Mouse (Mus musculus) monocyte, adult 2 months (primary cell): ENCODE data around the gene Josd2.

ENCODE experiments used
- DNase-seq, 2 experiments: peaks; one replicate each; pipeline ENCODE4 v3.0.0; 2022; ENCODE audit warnings: low spot score in 2 of 2, low read depth in 1 of 2

Josd2 gene

DNA sequence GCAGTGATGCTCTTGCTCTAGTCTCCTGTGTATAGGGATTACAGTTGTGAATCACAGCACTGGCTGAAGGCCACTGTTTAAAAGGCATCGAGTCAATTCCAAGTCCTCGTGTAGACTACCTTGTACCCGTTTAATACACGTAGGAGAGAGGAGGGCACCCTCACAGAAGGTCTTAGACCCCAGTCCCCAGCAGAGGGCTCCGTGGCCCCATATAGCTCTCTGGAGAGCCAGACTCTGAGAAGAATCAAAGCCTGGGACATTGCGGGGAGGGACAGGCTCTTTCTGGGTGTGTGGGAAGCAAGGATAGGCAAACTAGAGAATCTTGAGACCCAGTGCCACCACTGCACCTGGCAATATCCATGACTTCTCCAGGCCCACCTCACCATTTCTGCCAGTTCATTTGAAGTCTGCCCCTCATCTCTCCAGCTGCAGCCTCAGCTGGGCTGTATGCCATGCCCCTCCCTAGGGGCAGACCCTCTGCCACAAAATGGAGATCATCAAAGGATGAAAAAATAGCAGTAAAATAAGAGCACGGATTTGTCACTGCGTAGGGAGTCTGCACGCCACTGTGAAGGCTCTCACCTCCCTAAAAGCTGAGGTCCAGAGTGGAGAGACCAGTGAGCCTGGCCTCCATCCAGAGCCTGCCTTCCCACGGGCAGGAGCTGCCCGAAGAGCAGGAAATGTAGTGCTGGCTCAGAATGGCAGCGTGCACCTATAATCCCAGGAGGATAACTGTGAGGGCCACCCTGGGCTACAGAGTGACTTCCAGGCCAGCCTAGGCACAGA is 21.5 kb upstream of the Josd2 start:
- DNase-seq = no peak

DNA sequence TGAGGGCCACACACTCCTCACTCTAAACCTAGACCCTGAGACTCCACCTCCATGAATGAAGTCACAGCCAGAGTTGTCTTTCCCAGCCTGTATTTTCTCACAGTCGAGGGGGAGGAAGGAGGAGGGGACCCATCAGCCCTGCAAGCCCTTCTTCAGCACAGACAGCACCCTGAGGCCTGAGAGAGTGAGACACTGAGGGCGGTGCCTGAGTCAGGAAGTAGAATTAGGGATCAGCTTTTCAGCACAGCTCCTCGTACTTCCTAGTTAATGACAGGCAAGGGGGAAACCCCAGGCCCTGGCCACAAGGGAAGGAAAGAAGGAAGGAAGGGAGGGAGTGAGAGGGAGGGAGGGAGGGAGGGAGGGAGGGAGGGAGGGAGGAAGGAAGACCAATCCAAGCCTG is 14.5 kb upstream of the Josd2 start:
- DNase-seq = no peak

DNA sequence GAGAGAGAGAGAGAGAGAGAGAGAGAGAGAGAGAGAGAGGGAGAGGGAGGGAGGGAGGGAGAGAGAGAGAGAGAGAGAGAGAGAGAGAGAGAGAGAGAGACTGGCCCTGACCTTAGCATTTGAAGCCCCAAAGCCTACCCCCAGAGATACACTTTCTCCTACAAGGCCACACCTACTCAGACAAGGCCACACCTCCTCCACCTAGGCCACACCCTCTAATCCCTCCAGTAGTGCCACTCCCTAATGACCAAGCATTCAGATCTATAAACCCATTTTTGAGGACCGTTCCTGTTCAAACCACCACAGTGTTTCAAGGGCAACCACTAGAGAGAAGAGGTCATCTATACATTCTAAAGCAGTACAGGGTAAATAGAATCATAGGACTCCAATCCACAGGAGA is 11.5 kb upstream of the Josd2 start:
- no peak for DNase-seq

DNA sequence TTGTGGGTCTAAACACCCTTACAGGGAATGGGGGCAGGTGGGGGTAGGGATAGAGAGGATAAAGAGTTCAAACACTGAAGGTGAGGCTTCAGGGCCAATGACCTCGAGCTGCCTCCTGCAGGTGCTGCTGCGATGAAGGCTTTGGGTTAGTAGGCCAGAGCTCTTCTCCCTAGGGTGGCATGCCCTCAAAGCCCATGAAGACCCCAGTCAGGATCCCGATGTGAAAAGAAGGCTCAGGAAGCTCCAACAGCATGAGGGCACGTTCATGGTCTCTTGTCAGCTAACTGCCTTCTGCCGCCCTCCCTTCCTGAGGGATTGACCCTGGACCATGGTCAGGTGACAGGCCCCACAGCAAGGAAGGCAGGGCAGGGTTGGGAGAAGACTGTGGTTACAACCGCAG is 7.7 kb upstream of the Josd2 start:
- DNase-seq = no peak

DNA sequence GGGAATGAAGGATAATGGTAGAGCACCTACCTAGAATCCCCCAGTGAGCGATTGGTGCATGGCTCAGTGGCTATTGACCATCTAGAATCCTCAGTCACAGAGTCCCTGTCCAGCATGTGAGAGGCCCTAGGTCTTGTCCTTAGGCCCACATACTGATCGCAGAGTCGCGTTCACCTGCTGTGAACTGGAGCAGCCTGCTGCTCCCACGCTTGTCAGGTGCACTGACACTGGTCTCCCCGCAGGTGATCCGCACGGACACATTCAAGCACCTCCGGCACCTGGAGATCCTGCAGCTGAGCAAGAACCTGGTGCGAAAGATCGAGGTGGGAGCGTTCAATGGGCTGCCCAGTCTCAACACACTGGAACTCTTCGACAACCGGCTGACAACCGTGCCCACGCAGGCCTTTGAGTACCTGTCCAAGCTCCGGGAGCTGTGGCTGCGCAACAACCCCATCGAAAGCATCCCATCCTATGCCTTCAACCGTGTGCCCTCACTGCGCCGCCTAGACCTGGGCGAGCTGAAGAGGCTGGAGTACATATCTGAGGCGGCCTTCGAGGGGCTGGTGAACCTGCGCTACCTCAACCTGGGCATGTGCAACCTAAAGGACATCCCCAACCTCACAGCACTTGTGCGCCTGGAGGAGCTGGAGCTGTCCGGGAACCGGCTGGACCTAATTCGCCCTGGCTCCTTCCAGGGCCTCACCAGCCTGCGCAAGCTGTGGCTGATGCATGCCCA is 6.8 kb upstream of the Josd2 start:
- DNase-seq = no peak

DNA sequence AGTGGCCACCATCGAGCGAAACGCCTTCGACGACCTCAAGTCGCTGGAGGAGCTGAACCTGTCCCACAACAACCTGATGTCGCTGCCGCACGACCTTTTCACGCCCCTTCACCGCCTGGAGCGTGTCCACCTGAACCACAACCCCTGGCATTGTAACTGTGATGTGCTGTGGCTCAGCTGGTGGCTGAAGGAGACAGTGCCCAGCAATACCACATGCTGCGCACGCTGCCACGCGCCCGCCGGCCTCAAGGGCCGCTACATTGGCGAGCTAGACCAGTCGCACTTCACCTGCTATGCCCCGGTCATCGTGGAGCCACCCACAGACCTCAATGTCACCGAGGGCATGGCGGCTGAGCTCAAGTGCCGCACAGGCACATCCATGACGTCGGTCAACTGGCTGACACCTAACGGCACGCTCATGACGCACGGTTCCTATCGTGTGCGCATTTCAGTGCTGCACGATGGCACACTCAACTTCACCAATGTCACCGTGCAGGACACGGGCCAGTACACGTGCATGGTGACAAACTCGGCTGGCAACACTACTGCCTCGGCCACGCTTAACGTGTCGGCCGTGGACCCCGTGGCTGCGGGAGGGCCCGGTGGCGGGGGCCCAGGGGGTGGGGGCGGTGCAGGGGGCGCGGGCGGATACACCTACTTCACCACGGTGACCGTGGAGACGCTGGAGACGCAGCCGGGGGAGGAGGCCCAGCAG is 6.1 kb upstream of the Josd2 start:
- DNase-seq = no peak

DNA sequence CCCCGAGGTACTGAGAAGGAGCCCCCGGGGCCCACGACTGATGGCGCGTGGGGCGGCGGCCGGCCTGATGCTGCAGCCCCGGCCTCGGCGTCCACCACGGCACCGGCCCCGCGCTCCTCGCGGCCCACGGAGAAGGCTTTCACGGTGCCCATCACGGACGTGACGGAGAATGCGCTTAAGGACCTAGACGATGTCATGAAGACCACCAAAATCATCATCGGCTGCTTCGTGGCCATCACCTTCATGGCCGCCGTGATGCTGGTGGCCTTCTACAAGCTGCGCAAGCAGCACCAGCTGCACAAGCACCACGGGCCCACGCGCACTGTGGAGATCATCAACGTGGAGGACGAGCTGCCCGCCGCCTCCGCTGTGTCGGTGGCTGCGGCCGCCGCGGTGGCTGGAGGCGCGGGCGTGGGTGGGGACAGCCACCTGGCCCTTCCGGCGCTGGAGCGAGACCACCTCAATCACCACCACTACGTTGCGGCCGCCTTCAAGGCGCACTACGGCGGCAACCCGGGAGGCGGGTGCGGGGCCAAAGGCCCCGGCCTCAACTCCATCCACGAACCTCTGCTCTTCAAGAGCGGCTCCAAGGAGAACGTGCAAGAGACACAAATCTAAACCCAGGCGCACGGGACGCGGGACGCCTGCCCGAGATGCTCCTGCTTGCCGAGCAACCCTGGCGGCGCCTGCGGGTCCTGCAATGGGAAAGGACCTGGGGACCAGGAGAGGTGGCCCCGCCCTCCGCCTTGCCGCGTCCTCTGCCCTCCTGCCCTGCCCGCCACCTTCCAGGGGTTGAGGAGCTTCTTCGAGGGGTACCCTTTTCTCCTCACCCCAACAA is 5.3 kb upstream of the Josd2 start:
- no peak for DNase-seq

DNA sequence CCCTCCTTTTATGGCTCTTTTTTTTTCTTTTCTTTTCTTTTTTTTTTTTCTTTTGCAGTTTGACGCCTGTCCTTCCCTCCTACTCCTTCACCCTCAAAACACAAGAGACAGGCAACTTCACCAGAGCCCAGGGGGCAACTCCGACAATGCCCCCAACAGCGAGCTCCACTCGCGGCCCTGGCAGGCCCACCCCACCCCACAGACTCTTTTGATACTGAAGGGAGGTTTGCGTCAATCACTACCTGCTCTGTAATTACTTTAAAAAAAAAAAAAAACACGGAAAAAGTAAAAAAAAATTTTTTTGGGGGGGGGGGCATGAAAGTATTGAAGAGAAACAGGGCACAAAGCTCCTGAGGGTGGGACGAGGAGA is 4.7 kb upstream of the Josd2 start:
- DNase-seq = no peak

DNA sequence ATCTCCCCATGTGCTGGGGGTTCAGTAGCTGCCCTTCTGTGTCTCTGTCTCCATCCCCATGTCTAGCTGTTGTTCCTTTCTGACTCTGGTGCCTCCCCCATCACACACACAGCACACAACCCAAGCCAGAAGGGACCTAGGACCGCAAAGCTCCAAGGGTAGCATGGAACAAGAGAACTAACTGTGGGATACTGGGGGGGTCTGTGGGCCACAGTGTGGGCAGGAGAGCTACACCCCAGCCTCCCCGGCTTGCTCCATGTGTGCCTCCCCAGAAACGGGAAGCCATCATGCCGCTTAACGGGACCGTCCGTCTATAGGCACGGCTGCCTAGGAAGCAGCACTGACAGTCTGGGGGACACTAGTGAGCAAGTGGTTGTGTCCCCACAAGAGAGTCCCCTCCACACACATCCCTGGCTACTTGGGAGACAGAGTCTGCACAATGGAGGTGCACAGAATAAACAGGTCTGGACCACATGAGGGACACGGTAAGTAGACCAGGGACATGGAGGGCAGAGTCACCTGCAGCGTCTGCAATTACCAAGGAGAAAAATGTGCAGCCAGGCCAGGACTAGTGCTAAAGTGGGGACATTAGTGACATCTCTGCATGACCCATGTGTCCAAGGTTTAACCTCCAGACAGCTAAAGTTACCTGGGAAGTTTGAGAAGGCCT is 4.1 kb upstream of the Josd2 start:
- no peak for DNase-seq

DNA sequence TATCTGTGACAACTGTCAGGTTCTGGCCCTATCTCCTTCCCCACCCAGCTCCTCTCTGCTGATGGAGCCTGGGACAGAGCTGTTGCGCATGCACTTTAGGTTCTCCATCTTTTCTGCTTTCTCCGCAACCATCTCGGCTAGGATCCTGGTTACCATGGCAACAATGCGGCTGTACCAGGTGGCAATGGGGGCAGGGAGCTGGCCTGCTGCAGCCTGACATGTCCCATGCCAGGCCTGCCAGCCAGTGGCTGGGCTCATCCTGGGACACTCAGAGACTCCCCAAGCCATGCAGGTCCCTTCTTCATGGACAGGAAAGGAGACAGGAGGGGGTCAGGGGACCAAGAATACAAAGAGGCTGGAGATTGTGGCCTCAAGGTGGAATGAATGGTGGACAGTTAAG is 3.3 kb upstream of the Josd2 start:
- DNase-seq = no peak

DNA sequence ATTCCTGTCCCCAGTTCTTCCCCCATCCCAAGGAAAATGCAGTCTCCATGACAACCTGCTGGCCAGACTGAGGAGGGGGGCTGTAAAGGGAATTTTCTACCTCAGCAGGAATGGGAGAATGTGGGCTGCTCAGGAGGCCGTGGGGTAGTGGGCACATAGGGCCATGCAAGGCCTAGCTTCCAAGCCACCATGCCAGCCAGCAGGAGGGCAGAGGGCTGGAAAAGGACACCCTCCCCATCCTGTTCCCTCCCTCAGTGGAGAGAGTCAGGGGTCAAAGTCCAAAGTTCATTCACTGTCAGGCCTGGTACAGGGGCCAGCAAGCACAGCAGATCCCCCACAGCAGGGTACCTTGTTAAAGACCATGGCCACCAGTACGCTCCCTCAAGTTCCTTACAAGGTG is 2.7 kb upstream of the Josd2 start, which contains the start of gene Aspdh:
Aspdh (plus strand) TSS at position 281 of the 400 bp plus-strand sequence.
- DNase-seq = no peak

DNA sequence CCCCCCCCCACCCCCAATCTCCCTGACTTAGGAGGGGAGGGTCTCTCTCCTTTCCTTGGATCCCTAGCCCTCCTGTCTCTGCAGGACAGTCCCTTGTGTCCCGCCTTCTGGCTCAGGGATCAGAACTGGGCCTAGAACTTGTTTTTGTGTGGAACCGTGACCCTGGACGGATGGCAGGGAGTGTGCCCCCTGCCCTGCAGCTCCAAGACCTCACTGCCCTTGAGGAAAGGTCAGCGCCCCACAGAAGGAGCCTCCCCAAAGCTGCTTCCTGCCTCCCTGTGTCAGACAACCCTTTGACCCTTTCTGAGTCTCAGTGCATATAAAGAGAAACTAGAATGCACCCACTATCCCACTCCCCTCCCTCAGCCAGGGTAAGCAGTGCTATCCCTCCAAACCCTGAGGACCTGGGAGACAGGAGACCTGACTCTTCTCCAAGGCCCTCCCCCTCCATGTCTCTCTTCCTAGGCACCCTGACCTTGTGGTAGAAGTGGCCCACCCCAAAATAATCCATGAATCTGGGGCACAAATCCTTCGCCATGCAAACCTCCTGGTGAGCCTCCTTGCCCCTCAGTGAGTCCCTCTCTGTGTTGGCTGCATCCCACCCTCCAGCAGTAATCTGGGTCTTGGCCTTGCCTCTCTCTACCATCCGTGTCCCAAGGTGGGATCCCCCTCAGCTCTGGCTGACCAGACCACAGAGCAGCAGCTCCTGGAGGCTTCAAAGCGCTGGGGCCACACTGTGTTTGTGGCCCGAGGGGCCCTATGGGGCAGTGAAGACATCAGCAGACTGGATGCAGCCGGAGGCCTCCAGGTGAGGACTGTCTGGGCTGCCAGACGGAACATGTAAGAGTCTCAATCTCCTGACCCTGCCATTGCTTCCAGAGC is 1.5 kb upstream of the Josd2 start:
- DNase-seq = no peak

DNA sequence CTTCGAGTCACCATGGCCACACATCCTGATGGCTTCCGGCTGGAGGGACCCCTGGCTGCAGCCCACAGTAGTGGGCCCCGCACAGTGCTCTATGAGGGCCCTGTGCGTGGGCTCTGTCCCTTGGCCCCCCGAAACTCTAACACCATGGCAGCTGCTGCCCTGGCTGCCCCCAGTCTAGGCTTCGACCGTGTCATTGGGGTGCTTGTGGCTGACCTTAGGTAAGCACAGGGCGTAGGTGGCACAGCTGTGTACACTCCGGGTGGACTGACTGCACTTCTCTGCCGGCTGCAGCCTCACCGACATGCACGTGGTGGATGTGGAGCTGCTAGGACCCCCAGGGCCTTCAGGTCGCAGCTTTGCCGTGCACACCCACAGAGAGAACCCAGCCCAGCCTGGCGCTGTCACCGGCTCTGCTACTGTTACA is 880 bp upstream of the Josd2 start:
- no peak for DNase-seq

DNA sequence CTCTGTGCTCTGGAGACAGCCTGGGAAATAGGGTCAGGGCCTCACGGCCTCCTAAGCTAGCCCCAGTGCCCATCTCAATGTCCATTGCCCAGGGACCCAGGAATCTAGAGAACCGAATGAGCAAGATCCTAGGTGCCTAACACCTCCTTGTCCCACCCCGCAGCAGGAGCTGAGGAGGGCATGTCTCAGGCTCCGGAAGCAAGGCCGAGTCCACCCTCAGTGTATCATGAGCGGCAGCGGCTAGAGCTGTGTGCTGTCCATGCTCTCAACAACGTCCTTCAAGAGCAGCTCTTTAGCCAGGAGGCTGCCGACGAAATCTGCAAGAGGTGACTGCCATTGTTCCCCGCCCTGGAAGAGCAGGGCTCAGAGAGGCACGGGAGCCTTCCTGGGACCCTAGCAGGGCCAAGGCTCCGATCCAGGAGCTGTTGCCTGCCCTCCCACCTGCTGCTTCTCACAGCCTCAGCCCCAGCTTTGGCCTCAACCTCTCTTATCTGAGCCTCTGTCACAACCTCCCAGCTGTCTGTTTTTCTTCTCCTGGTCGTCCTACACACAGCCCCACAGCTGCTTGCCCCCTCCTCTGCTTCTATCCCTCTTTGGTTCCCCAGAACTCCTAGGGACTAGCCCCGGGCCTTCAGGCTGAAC is 985 bp downstream of the Josd2 start:
- no peak for DNase-seq

DNA sequence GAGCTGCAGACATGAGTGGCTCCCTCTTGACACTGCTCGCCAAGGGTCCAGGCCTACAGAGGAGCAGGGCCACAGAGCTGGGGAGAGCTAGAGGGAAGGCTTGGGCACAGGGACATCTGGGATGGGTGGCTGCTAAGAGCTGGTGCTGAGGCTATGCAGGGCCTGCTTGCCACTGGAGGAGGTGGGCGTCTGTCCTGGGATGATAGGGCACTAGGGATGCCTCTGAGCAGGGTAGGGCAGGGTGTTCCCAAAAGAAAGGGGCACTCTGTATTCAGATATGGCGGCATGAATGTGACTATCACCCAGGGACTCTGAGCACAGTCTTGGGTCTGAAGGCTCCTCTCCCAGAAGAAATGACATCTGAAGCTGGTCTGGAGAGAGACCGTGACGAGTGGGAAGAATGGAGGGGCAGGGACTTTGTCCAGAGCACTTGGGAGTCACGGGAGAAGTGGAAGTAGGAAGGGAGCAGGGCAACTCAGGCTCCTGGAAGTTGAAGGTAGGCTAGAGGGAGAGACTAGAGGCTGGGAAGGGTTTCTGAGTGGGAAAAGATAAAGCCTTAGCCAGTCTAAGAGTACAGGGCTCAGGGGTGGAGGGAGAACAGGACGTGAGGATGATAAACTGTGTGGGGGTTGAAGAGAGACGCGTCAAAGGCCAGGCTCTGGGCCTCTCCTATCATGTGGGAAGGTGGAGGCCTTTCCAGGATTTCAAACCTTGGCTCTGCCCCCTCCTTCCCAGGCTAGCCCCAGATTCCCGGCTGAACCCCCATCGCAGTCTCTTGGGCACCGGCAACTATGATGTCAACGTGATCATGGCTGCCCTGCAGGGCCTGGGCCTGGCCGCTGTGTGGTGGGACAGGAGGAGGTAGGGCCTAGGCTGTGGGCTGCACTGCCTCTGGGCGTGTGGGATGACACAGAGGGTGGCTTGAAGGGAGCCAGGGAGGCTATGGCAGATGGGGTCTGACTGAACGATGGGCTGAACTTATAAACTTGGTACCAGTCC is 2.2 kb downstream of the Josd2 start:
- no peak for DNase-seq

DNA sequence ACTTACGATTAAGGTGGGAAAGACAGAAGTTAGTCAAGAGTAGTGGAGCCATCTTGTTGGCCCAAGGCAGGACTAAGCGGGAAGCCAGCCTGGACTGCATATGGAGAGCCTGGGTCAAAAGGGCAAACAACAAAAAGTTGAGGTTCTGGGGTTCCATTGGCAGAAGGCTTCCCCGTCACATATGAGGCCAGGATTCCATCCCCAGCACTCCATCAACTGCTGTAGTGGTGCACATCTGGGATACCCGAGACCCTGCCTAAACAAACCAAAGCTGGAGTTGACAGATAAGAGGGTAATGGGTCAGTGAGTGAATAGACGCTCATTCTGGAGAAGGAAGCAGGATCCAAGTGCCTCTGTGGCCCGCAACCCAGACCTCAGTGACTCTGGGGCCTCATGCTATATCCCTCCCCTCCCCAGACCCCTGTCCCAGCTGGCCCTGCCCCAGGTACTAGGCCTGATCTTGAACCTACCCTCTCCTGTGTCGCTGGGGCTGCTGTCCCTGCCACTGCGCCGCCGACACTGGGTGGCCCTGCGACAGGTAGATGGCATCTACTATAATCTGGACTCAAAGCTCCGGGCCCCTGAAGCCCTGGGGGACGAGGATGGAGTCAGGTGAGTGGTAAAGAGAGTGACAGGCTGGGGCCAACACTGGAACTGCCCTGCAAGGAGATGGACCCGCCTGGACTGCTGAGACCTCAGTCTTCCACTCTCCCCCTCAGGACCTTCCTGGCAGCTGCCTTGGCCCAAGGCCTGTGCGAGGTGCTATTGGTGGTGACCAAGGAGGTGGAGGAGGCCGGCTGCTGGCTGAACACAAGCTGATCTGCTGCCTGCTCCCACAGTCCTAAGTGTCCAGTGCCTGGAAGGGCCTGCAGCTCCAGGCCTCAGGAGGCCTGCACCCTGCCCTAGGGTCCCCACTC is 3.2 kb downstream of the Josd2 start:
- no peak for DNase-seq
